Mouse (Mus musculus): ENCODE measurements at regions not wholly inside any gene's neighbourhood (a gene's known extent, or its start where the extent isn't known, plus 50 kb on each side); places are given as distances from the start of the nearest gene placed in this dataset.

DNA sequence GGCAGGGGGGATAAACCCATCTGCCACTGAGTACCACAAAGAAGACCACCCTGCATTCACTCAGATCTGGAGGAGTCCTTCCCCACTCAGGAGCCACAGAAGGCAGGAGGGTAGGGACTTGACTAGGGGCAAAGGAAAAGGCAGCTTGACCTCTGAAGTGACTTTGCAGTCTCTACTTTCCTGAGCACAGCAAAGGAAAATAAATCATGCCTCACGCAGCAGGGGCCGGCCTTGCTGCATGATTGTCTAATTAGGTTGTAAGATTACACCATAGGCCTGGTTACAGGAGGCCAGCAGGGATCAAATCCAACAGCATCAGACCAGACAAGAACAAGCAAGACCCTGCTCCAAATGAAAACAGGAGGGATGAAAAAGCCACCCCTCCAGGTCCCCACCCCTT lies 180.0 kb downstream of the Gm12728 start:
- TF ChIP-seq CTCF (IDR thresholded peaks at IDR 0.05; ENCODE audit: borderline replicate concordance, extremely low read depth, insufficient read depth, insufficient read length), result no peak
- TF ChIP-seq POLR2A (IDR thresholded peaks at IDR 0.05; ENCODE audit: borderline replicate concordance, extremely low read depth, insufficient read depth, insufficient read length, poor library complexity, severe bottlenecking), result no peak
